Mouse (Mus musculus): ENCODE data around the gene Psmg4.

- TF ChIP-seq CTCF (IDR thresholded peaks at IDR 0.05 in 2 of 3, conservative IDR thresholded peaks at IDR 0.05 in 1 of 3; ENCODE audit: control insufficient read depth in 1 of 3, insufficient read depth in 1 of 3, low read depth in 2 of 3, low read length in 3 of 3, poor library complexity in 1 of 3, severe bottlenecking in 1 of 3): no peak
- TF ChIP-seq POLR2A (IDR thresholded peaks at IDR 0.05; ENCODE audit: control insufficient read depth in 1 of 2, insufficient read depth in 1 of 2, low read depth in 1 of 2, low read length in 2 of 2, poor library complexity in 1 of 2): no peak
- no peak for TF ChIP-seq USF1 (IDR thresholded peaks at IDR 0.05; ENCODE audit: low read depth, low read length)
- TF ChIP-seq ZMIZ1 (IDR thresholded peaks at IDR 0.05; ENCODE audit: low read depth, low read length): no peak
- TF ChIP-seq CHD1 (IDR thresholded peaks at IDR 0.05; ENCODE audit: low read depth, low read length): no peak
Measured at GRCm38 (mm10) chr13:34134276-34134675, 28.5 kb upstream of the Psmg4 start.

All from MEL (cell line).